Mouse (Mus musculus): ENCODE data around the gene BC029722.

- no peak for TF ChIP-seq POLR2A (IDR thresholded peaks at IDR 0.05; ENCODE audit: control insufficient read depth, extremely low read depth, insufficient read depth, low read length, poor library complexity)
- no peak for TF ChIP-seq CTCF (IDR thresholded peaks at IDR 0.05; ENCODE audit: borderline replicate concordance, control insufficient read depth, extremely low read depth, insufficient read depth, low read length, poor library complexity)
These were observed 6.8 kb upstream of the BC029722 start for GRCm38 (mm10) chr2:155825904-155826629.

All from thymus, adult 2 months (tissue).